Comparison of ENCODE assay signal across 8 mouse cellular contexts in genomic region chr8:119380619-119381018, GRCm38 (mm10). TPM values are rescaled to one million over a fixed set of nuclear protein-coding genes. Genes with fewer than 3 reads are reported as not detected.
A peak's percentile ranks its signal among the peaks of the same experiment; 100 is the strongest.
DNase-seq lines count a peak whose midpoint lies in the region; ATAC-seq and TF ChIP-seq lines count a peak whose summit lies in the region.

No protein-coding gene starts in this region.

- no peaks in the 10 kb centered on the region for H3K27me3 ChIP-seq in forebrain, postnatal 0 days (ENCODE audit: insufficient read depth, low read length)
- H3K27me3 ChIP-seq in forebrain, embryonic 15.5 days, result no peaks in the 10 kb centered on the region
- H3K27me3 ChIP-seq in thymus, adult 2 months (ENCODE audit: control insufficient read depth, insufficient read depth, low read length), result no peaks in the 10 kb centered on the region

- no peak overlapping the region for H3K27ac ChIP-seq in forebrain, postnatal 0 days (ENCODE audit: low read depth, low read length)
- no peak overlapping the region for H3K27ac ChIP-seq in forebrain, embryonic 15.5 days (replicated peaks)
- no peak overlapping the region for H3K27ac ChIP-seq in thymus, adult 2 months (ENCODE audit: control insufficient read depth, insufficient read depth, low read length)

- 42% methylated on average over 4 of the region's 4 CpGs for WGBS in forebrain, postnatal 0 days
- WGBS in forebrain, embryonic 15.5 days, result 35% methylated on average over 4 of the region's 4 CpGs
- WGBS in thymus, adult 2 months, result 20% methylated on average over 4 of the region's 4 CpGs

- peak; percentile 56 for TF ChIP-seq CTCF in forebrain, postnatal 0 days (IDR thresholded peaks at IDR 0.05; ENCODE audit: low read depth)
- TF ChIP-seq CTCF in thymus, adult 2 months (IDR thresholded peaks at IDR 0.05; ENCODE audit: borderline replicate concordance, control insufficient read depth, extremely low read depth, insufficient read depth, low read length, poor library complexity), result peak; percentile 22; the same call in 1 of the 2 replicates

- H3K9me3 ChIP-seq in forebrain, postnatal 0 days (ENCODE audit: low read length), result no peaks in the 10 kb centered on the region
- H3K9me3 ChIP-seq in forebrain, embryonic 15.5 days, result no peaks in the 10 kb centered on the region

- no peak for ATAC-seq in forebrain, postnatal 0 days
- ATAC-seq in forebrain, embryonic 15.5 days (replicated peaks), result no peak
- peak; percentile 69 for ATAC-seq in erythroblast, adult 5-6 weeks (replicated peaks; ENCODE audit: low FRiP score, poor library complexity, severe bottlenecking)
- peak; percentile 69; the same call in 1 of the 2 replicates for ATAC-seq in neutrophil, adult 5-6 weeks (ENCODE audit: extremely low read depth, insufficient number of reproducible peaks, low FRiP score, poor library complexity, severe bottlenecking)

- DNase-seq in forebrain, postnatal 0 days, result peak; percentile 21
- peak; percentile 37 for DNase-seq in thymus, adult 2 months
- no peak for DNase-seq in thymus, adult 18-20 months
- no peak for DNase-seq in left cerebral cortex, postnatal 4 days
- DNase-seq in right cerebral cortex, postnatal 25 days, result no peak

- H3K4me3 ChIP-seq in forebrain, postnatal 0 days (ENCODE audit: low read depth, low read length), result no peak overlapping the region
- H3K4me3 ChIP-seq in forebrain, embryonic 15.5 days, result no peak overlapping the region
- H3K4me3 ChIP-seq in thymus, adult 2 months (ENCODE audit: control insufficient read depth, insufficient read depth, low read length), result no peak overlapping the region

- no peak overlapping the region for H3K9ac ChIP-seq in forebrain, postnatal 0 days
- H3K9ac ChIP-seq in forebrain, embryonic 15.5 days (replicated peaks), result no peak overlapping the region

- no peaks in the 10 kb centered on the region for H3K36me3 ChIP-seq in forebrain, postnatal 0 days (ENCODE audit: insufficient read depth)
- no peaks in the 10 kb centered on the region for H3K36me3 ChIP-seq in forebrain, embryonic 15.5 days
- H3K36me3 ChIP-seq in thymus, adult 2 months (ENCODE audit: control insufficient read depth, insufficient read depth, low read length), result no peaks in the 10 kb centered on the region

- H3K4me2 ChIP-seq in forebrain, postnatal 0 days (ENCODE audit: low read depth), result no peak overlapping the region
- no peak overlapping the region for H3K4me2 ChIP-seq in forebrain, embryonic 15.5 days (replicated peaks)

- no peak for TF ChIP-seq POLR2A in thymus, adult 2 months (IDR thresholded peaks at IDR 0.05; ENCODE audit: control insufficient read depth, extremely low read depth, insufficient read depth, low read length, poor library complexity)

- H3K4me1 ChIP-seq in forebrain, postnatal 0 days (ENCODE audit: insufficient read depth), result no peaks in the 10 kb centered on the region
- no peaks in the 10 kb centered on the region for H3K4me1 ChIP-seq in forebrain, embryonic 15.5 days
- H3K4me1 ChIP-seq in thymus, adult 2 months (replicated peaks; ENCODE audit: control insufficient read depth, insufficient read depth, low read length), result no peaks in the 10 kb centered on the region

- intact Hi-C loops in left cerebral cortex, postnatal 4 days (cut with DNase I), result loop anchor here (10.0 kb wide), 1 partner anchor 1746 kb away; no protein-coding TSS in a partner anchor

RNA-seq across cellular contexts. Expression of gene Mlycd, which starts 14.1 kb away (rescaled TPM):
- 27.6 and 27.9 TPM in 2 replicates for total RNA-seq in forebrain, postnatal 0 days (2014; rRNA removed)
- polyA plus RNA-seq in forebrain, postnatal 0 days (2015; fragmentation: Nextera tagmentation; extraction: Ambion mirVana), result 20.3 and 21.3 TPM in 2 replicates
- polyA plus RNA-seq in forebrain, embryonic 15.5 days (2015; fragmentation: Nextera tagmentation; extraction: Ambion mirVana), result 14.7 and 15.2 TPM in 2 replicates
- polyA plus RNA-seq in thymus, adult 2 months (2012; rRNA removed), result 20.7 and 22.1 TPM in 2 replicates
- total RNA-seq in erythroblast, adult 5-6 weeks (2015; ENCODE audit: low replicate concordance), result 2.7 TPM in 1 of 2 replicates, not detected in the other
- 1.3 and 1.8 TPM in 2 replicates for total RNA-seq in erythroblast, adult 5-6 weeks (2017; ENCODE audit: low replicate concordance)
- 10.9 and 11.8 TPM in 2 replicates for total RNA-seq in neutrophil, adult 5-6 weeks (2017)
- total RNA-seq in left cerebral cortex, postnatal 4 days (2021), result 10 to 100 TPM; 19.3 to 21.5 TPM

RNA-seq across cellular contexts. Expression of gene Hsbp1, which starts 36.3 kb away (rescaled TPM):
- total RNA-seq in forebrain, postnatal 0 days (2014; rRNA removed), result 390 and 481 TPM in 2 replicates
- polyA plus RNA-seq in forebrain, postnatal 0 days (2015; fragmentation: Nextera tagmentation; extraction: Ambion mirVana), result 972 and 1,071 TPM in 2 replicates
- 586 and 605 TPM in 2 replicates for polyA plus RNA-seq in forebrain, embryonic 15.5 days (2015; fragmentation: Nextera tagmentation; extraction: Ambion mirVana)
- 98.3 and 103 TPM in 2 replicates for polyA plus RNA-seq in thymus, adult 2 months (2012; rRNA removed)
- total RNA-seq in erythroblast, adult 5-6 weeks (2015; ENCODE audit: low replicate concordance), result 28.6 and 34.9 TPM in 2 replicates
- 23.7 and 25.0 TPM in 2 replicates for total RNA-seq in erythroblast, adult 5-6 weeks (2017; ENCODE audit: low replicate concordance)
- total RNA-seq in neutrophil, adult 5-6 weeks (2017), result 72.3 and 82.5 TPM in 2 replicates
- 100 to 1,000 TPM; 443 to 507 TPM for total RNA-seq in left cerebral cortex, postnatal 4 days (2021)

RNA-seq across cellular contexts. Expression of gene Osgin1, which starts 53.3 kb away (rescaled TPM):
- total RNA-seq in forebrain, postnatal 0 days (2014; rRNA removed), result not detected in 2 replicates
- 0.12 and 0.19 TPM in 2 replicates for polyA plus RNA-seq in forebrain, postnatal 0 days (2015; fragmentation: Nextera tagmentation; extraction: Ambion mirVana)
- 0.19 and 0.22 TPM in 2 replicates for polyA plus RNA-seq in forebrain, embryonic 15.5 days (2015; fragmentation: Nextera tagmentation; extraction: Ambion mirVana)
- polyA plus RNA-seq in thymus, adult 2 months (2012; rRNA removed), result 7.7 and 7.8 TPM in 2 replicates
- total RNA-seq in erythroblast, adult 5-6 weeks (2015; ENCODE audit: low replicate concordance), result 1.7 TPM in 2 replicates
- 0.70 and 0.94 TPM in 2 replicates for total RNA-seq in erythroblast, adult 5-6 weeks (2017; ENCODE audit: low replicate concordance)
- total RNA-seq in neutrophil, adult 5-6 weeks (2017), result 33.6 and 37.2 TPM in 2 replicates
- total RNA-seq in left cerebral cortex, postnatal 4 days (2021), result under 1 TPM in 1 of 2 experiments, not detected in 1; 0.30 TPM

Comparison
In these comparisons a context has a peak if more than half of its experiments do, and no peak if none do; other contexts are left out.
1. DNase-seq: peak in forebrain, postnatal 0 days (single experiment) and thymus, adult 2 months (single experiment); none in thymus, adult 18-20 months (0 of 2), left cerebral cortex, postnatal 4 days (single experiment) and right cerebral cortex, postnatal 25 days (single experiment).
2. ATAC-seq: peak in erythroblast, adult 5-6 weeks (single experiment) and neutrophil, adult 5-6 weeks (single experiment); none in forebrain, postnatal 0 days (single experiment) and forebrain, embryonic 15.5 days (single experiment).
3. RNA of gene Osgin1, which starts 53.3 kb away (total RNA-seq): 33.6 to 37.2 TPM in neutrophil, adult 5-6 weeks; 0.70 to 1.7 TPM in erythroblast, adult 5-6 weeks, 0.30 TPM in left cerebral cortex, postnatal 4 days and not detected in forebrain, postnatal 0 days; every median in the first group is over 10 times any median in the second.